Mouse (Mus musculus) layer of hippocampus, adult 6 months (tissue): Measurements from ENCODE around the gene Slc4a1ap. TPM values are rescaled to one million over a fixed set of nuclear protein-coding genes. Genes with fewer than 3 reads are reported as not detected.

Experiments used
- long read RNA-seq, 2 experiments: library from polyadenylated mRNA; unstranded; transcript quantifications; one replicate each; pipeline ENCODE4 v2.0.0; 2019 to 2020
- polyA plus RNA-seq: library from polyadenylated mRNA; unstranded; fragments of <200 nt; fragmentation: Nextera tagmentation; gene quantifications from 2 replicates; pipeline ENCODE4 v1.2.3, GENCODE M21; 2021

The Slc4a1ap gene
- 11.2 and 13.6 TPM in 2 replicates for polyA plus RNA-seq
- long read RNA-seq, experiment 1, transcript Slc4a1ap-202 (2 exons, 2,053 nt) = major isoform, 5 of 36 reads
- long read RNA-seq, experiment 1, partial matches to known transcripts = 21 of 36 reads
- long read RNA-seq, experiment 1, other reads (novel, unspliced or antisense) = 6 of 36 reads
- long read RNA-seq, experiment 2, transcript Slc4a1ap-201 (13 exons, 2,424 nt) = minor isoform, 20 of 74 reads
- long read RNA-seq, experiment 2, transcript Slc4a1ap-213 (14 exons, 2,499 nt) = major isoform, 25 of 74 reads
- long read RNA-seq, experiment 2, partial matches to known transcripts = 12 of 74 reads
- long read RNA-seq, experiment 2, other reads (novel, unspliced or antisense) = 15 of 74 reads

GRCm38 (mm10) chr5:31526354-31527116, at the start of gene Slc4a1ap:
TSS of gene Slc4a1ap (plus strand) at chr5:31526995.

DNA sequence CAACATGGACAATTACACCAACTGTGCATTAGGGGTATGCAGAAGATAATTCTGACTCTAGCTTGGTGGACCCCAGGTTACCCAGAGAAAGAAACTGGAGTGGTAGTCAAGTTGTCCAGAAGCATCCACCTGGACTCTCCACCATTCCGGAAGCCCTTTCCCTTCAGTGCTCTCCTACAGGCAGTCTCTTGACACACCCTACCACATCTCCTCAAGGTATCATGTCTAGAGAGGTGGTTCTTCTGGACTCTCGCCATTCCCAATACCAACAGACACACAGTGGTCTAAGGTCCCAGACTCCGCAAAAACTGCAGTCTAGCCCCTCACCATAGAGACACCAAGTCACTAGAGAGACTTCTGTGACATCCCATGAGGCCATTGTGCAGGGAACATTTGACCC, 41.4 kb upstream of the Slc4a1ap start, which contains the start of gene 4930548H24Rik:
4930548H24Rik (plus strand) TSS at position 301 of the 400 bp plus-strand sequence.

DNA sequence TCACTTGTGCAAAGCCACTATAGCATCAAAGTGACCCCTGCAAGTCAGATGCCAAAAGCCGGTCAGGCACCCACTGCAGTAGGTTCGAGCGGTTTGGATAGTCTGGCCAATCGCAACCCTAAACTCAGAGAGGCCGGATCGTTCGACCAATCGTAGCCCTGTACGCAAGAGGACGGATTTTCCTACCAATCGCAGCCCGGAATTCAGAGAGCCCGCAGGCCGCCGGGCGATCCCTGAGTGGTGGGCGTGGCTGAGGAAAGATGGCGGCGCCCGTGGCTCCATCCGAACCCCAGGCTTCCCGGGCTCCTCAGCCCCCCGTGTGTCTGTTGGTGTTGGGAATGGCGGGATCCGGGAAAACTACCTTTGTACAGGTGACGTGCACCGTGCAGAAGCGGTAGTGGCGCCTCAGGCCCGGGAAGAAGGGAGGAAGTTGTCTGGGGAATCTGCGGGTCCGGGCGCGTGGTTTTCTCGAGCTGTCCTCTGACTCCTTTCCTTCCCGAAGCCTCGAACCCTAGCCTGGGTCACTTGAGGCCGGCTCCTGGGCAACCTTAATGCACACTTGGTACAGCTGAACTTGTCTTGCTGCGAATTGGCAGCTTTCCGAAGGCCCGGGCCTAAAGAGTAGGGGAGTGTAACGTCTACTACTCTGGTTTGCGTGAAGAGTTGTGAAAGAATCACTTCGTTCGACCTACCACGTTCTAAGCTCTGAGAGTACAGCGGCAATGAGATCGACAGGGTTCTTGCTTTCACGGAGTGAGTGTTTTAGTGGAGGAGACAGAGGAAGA, 32.1 kb upstream of the Slc4a1ap start, which contains the start of gene Gpn1:
Gpn1 (plus strand) TSS at position 229 of the 785 bp plus-strand sequence.

DNA sequence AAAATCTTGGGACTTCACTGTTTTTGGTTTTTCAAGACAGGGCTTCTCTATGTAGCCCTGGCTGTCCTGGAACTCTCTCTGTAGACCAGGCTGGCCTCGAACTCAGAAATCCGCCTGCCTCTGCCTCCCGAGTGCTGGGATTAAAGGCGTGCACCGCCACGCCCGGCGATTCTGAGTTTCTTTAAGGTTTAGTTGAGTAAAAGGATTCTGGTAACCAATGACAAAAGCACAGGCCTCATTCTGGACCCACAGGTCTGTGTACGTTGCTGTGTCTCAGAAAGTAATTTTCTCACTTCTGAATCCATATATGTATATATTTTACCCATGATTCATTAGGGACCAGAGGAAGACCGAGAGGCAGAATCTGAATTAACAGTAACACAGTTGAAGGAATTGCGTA, 912 bp downstream of the Slc4a1ap start, which contains the start of gene Supt7l:
Supt7l (minus strand) TSS at position 101 of the 400 bp plus-strand sequence.

DNA sequence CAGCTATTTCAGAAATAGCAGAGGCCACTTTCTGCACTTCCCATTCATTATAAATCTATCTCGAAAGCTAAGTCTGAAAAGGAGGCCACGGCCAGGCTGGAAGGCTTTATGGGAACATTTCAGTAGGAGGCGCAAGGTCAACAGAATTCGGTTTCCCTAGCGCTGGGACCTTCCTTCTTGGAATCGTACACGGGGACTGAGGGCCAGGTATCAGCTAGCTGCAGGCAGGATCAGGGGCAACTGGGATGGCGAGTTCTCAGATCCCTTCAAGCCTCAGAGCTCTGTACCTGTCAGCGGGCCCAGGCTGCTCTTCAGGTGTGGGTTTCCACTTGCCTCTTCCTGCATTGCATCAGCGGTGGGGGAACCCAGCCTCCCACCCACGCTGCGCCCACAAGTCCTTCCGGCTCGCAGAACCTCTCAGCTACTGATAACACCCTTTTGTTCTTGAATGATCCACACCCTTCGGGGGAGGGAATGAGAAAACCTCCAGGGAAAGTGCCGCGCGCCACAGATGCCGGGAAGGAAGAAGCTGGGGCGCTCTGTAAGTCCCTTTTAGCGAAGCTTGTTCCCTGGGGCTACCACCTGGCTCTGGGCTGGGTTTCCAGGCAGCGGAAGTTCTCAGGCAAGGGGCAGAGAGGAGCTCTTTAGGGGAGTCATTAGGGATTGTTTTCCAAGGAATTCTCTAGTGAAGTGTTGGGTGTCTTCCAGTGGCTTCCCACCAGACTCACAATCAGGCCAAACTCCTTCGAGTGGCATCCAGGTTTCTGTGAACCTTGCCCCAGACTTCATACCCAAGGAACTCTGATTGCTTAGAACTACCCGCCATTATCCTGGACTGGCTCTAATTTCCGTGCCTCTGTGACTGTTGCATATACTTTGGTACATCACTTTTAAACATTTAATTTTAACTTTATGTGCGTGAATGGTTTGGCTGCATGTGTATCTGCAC, 70.0 kb downstream of the Slc4a1ap start, which contains the start of gene Mrpl33:
Mrpl33 (plus strand) TSS at position 455 of the 949 bp plus-strand sequence.

Other genes with a start within 250 kb of the Slc4a1ap start
- gene Ift172, start 235.9 kb upstream of the Slc4a1ap start, polyA plus RNA-seq = 13.4 and 15.4 TPM in 2 replicates
- gene Fndc4, start 230.9 kb upstream of the Slc4a1ap start, polyA plus RNA-seq = 72.5 and 92.3 TPM in 2 replicates
- gene Gckr, start 229.6 kb upstream of the Slc4a1ap start, polyA plus RNA-seq = not detected in 2 replicates
- gene Zfp512, start 74.6 kb upstream of the Slc4a1ap start, polyA plus RNA-seq = 20.5 and 27.4 TPM in 2 replicates
- not detected in 2 replicates for gene 4930548H24Rik, start 41.3 kb upstream of the Slc4a1ap start, polyA plus RNA-seq
- 42.8 and 49.2 TPM in 2 replicates for gene Gpn1, start 32.3 kb upstream of the Slc4a1ap start, polyA plus RNA-seq
- gene Supt7l, start 812 bp downstream of the Slc4a1ap start, polyA plus RNA-seq = 10.3 and 11.2 TPM in 2 replicates
- gene Mrpl33, start 69.9 kb downstream of the Slc4a1ap start, polyA plus RNA-seq = 277 and 324 TPM in 2 replicates
- 2.3 and 2.9 TPM in 2 replicates for gene Rbks, start 170.6 kb downstream of the Slc4a1ap start, polyA plus RNA-seq
- gene Babam2, start 170.7 kb downstream of the Slc4a1ap start, polyA plus RNA-seq = 96.6 and 101 TPM in 2 replicates